Mouse (Mus musculus) left cerebral cortex, adult 6 months (tissue): ENCODE data around the gene Tomm7. TPM values are rescaled to one million over a fixed set of nuclear protein-coding genes. Genes with fewer than 3 reads are reported as not detected.

ENCODE experiments used
- long read RNA-seq, 2 experiments: library from polyadenylated mRNA; unstranded; transcript quantifications; one replicate each; pipeline ENCODE4 v2.0.0; 2019 to 2020
- polyA plus RNA-seq: library from polyadenylated mRNA; unstranded; fragments of <200 nt; fragmentation: Nextera tagmentation; gene quantifications from 2 replicates; pipeline ENCODE4 v1.2.3, GENCODE M21; 2021

Gene Tomm7
- polyA plus RNA-seq: 236 and 245 TPM in 2 replicates
- long read RNA-seq, experiment 1, transcript Tomm7-201 (3 exons, 1,125 nt): major isoform, 60 of 68 reads
- long read RNA-seq, experiment 1, partial matches to known transcripts: 0 of 68 reads
- long read RNA-seq, experiment 1, other reads (novel, unspliced or antisense): 8 of 68 reads
- long read RNA-seq, experiment 2, transcript Tomm7-201 (3 exons, 1,125 nt): major isoform, 381 of 390 reads
- long read RNA-seq, experiment 2, partial matches to known transcripts: 0 of 390 reads
- long read RNA-seq, experiment 2, other reads (novel, unspliced or antisense): 9 of 390 reads

DNA sequence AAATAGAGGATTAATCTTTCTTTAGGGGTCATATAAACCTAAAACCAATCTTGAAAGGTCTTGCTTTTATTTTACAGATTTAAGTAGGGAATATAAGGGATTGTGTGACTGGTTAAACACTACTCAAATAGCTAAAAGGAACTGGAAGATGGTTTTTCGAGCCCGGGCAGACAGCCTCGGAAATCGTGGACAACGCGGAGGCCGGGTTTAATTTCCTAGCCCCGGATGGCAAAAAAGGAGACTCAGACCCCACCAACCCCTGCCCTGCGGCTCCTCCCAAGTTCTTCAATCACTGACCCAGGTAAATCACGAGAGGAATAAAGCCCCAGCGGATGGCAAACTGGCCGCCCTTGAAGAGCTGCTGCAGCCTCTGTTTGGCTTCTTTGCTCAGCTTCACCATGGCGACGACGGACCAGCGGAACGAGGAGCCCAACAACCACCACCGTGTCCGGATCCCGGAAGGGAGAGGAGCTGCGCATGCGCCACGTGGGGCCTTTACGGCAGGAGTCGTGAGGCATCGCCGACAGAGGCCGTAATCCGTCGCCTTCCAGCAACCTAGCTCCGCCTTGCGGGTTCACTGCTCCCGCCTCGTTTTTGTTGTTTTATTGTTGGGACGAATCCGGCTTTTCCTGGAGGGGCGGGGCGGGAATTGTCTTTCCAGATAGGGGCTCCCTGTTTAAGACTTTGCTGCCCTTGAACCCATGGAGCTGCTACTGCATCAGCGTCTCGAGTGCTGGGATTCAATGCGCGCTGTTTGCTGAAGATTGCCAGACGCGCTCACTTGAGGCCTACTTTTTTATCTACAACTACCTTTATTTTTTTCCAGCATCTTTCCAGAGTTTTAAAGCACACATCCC lies at the start of gene Tomm7:
Gene Tomm7, minus strand, starts transcription at position 488 of the 857 bp plus-strand sequence.

Other genes starting within 250 kb of the Tomm7 start
- gene Srpk2, start 159.5 kb downstream of the Tomm7 start, polyA plus RNA-seq: 134 and 159 TPM in 2 replicates
- gene Pus7, start 60.5 kb downstream of the Tomm7 start, polyA plus RNA-seq: 5.2 and 5.4 TPM in 2 replicates
- gene Rint1, start 56.5 kb downstream of the Tomm7 start, polyA plus RNA-seq: 13.9 and 14.6 TPM in 2 replicates
- 2.5 and 3.5 TPM in 2 replicates for gene Fam126a, start 186.5 kb upstream of the Tomm7 start, polyA plus RNA-seq